Mouse (Mus musculus) CH12.LX (cell line): Measurements from ENCODE around the gene Slc22a15. TPM values are rescaled to one million over a fixed set of nuclear protein-coding genes. Genes with fewer than 3 reads are reported as not detected.

Source experiments
- DNase-seq: peaks from one replicate; pipeline ENCODE4 v3.0.0-alpha.2; 2013; ENCODE audit errors: extremely low read depth
- H3K27ac ChIP-seq: 2 replicates; pipeline ENCODE4 v1.5.1; 2012; ENCODE audit warnings: low read depth, mild to moderate bottlenecking, control low read depth, moderate library complexity; ENCODE audit not compliant: insufficient read depth
- H3K27me3 ChIP-seq: replicated peaks from 2 replicates; pipeline ENCODE3; 2012; ENCODE audit warnings: inconsistent platforms
- H3K36me3 ChIP-seq, 2 experiments: replicated peaks in 1 of 2; 2 replicates each; pipeline versions ENCODE3 to v1.6.1; 2012; ENCODE audit warnings: inconsistent platforms in 1 of 2, low read length in 1 of 2, mild to moderate bottlenecking in 1 of 2, mixed read lengths in 1 of 2, moderate library complexity in 1 of 2; ENCODE audit not compliant: control insufficient read depth in 1 of 2, insufficient read depth in 1 of 2
- H3K4me1 ChIP-seq, 2 experiments: 2 replicates each; pipeline ENCODE4 v1.6.1; 2012; ENCODE audit warnings: inconsistent platforms in 1 of 2, moderate library complexity in 1 of 2; ENCODE audit not compliant: insufficient read depth in 2 of 2, control insufficient read depth in 1 of 2
- H3K4me2 ChIP-seq: 2 replicates; pipeline ENCODE4 v1.6.1; 2012; ENCODE audit warnings: low read depth, mild to moderate bottlenecking, control low read depth; ENCODE audit not compliant: poor library complexity, insufficient read depth, severe bottlenecking
- H3K4me3 ChIP-seq, 3 experiments: fragments of 150-350 bp in 1 of 3; sonication (generic) in 1 of 3; replicated peaks in 1 of 3; 2 replicates each; pipeline versions ENCODE3 to v1.5.1; 2011 to 2012; ENCODE audit warnings: low read depth in 2 of 3, low read length in 2 of 3, mild to moderate bottlenecking in 2 of 3, moderate library complexity in 2 of 3, control low read depth in 1 of 3, improper control_type of control experiment in 1 of 3, inconsistent platforms in 1 of 3, mixed read lengths in 1 of 3; ENCODE audit not compliant: poor library complexity in 1 of 3
- H3K79me2 ChIP-seq: replicated peaks from 2 replicates; pipeline ENCODE4 v1.6.1; 2012; ENCODE audit warnings: mild to moderate bottlenecking, moderate library complexity; ENCODE audit not compliant: control insufficient read depth, poor library complexity, insufficient read depth, severe bottlenecking; ENCODE audit errors: extremely low read depth
- H3K9ac ChIP-seq: 2 replicates; pipeline ENCODE4 v1.6.1; 2012; ENCODE audit warnings: low read depth, mild to moderate bottlenecking, control low read depth, moderate library complexity; ENCODE audit not compliant: insufficient read depth
- H3K9me3 ChIP-seq: replicated peaks from 2 replicates; pipeline ENCODE3; 2012; ENCODE audit warnings: low read length, inconsistent platforms, mixed read lengths
- BHLHE40 ChIP-seq: IDR thresholded peaks from 2 replicates; pipeline ENCODE4 v1.6.1; 2011; ENCODE audit warnings: mild to moderate bottlenecking, low read depth, low read length, improper control_type of control experiment
- CHD1 ChIP-seq: IDR thresholded peaks from 2 replicates; pipeline ENCODE4 v1.6.1; 2012; ENCODE audit warnings: low read depth, low read length, improper control_type of control experiment, inconsistent platforms
- CTCF ChIP-seq, 2 experiments: IDR thresholded peaks in 1 of 2; conservative IDR thresholded peaks in 1 of 2; 2 replicates each; pipeline ENCODE4 v1.5.1; 2011 to 2012; ENCODE audit warnings: low read depth in 2 of 2, low read length in 2 of 2, improper control_type of control experiment in 1 of 2, inconsistent platforms in 1 of 2, mild to moderate bottlenecking in 1 of 2, moderate library complexity in 1 of 2
- ELF1 ChIP-seq: IDR thresholded peaks from 2 replicates; pipeline ENCODE4 v1.6.1; 2014; ENCODE audit warnings: low read depth, mild to moderate bottlenecking, inconsistent platforms, low read length, improper control_type of control experiment
- EP300 ChIP-seq: IDR thresholded peaks from 2 replicates; pipeline ENCODE4 v1.6.1; 2011; ENCODE audit warnings: low read length, improper control_type of control experiment
- IRF4 ChIP-seq: IDR thresholded peaks from 2 replicates; pipeline ENCODE4 v1.6.1; 2014; ENCODE audit warnings: low read depth, mild to moderate bottlenecking, inconsistent platforms, low read length, improper control_type of control experiment
- JUN ChIP-seq: IDR thresholded peaks from 2 replicates; pipeline ENCODE4 v1.6.1; 2011; ENCODE audit warnings: low read depth, mild to moderate bottlenecking, low read length, improper control_type of control experiment, moderate library complexity; ENCODE audit not compliant: insufficient read depth
- MAFK ChIP-seq: IDR thresholded peaks from 2 replicates; pipeline ENCODE4 v1.6.1; 2011; ENCODE audit warnings: low read length, improper control_type of control experiment; ENCODE audit not compliant: insufficient replicate concordance
- MAX ChIP-seq: IDR thresholded peaks from 2 replicates; pipeline ENCODE4 v1.6.1; 2011; ENCODE audit warnings: low read length, improper control_type of control experiment
- MAZ ChIP-seq: IDR thresholded peaks from 2 replicates; pipeline ENCODE4 v1.6.1; 2012; ENCODE audit warnings: low read depth, mild to moderate bottlenecking, inconsistent platforms, low read length, improper control_type of control experiment, moderate library complexity
- MYC ChIP-seq: IDR thresholded peaks from 2 replicates; pipeline ENCODE4 v1.6.1; 2011; ENCODE audit warnings: low read depth, mild to moderate bottlenecking, improper control_type of control experiment, low read length
- NELFE ChIP-seq: IDR thresholded peaks from 2 replicates; pipeline ENCODE4 v1.6.1; 2011; ENCODE audit warnings: low read depth, low read length, improper control_type of control experiment
- NRF1 ChIP-seq: IDR thresholded peaks from 2 replicates; pipeline ENCODE4 v1.6.1; 2014; ENCODE audit warnings: low read depth, mild to moderate bottlenecking, inconsistent platforms, low read length, improper control_type of control experiment, moderate library complexity
- PAX5 ChIP-seq: IDR thresholded peaks from 2 replicates; pipeline ENCODE4 v1.6.1; 2012; ENCODE audit warnings: low read length, inconsistent platforms, mixed read lengths
- POLR2A ChIP-seq: IDR thresholded peaks from 2 replicates; pipeline ENCODE4 v1.6.1; 2011; ENCODE audit warnings: low read depth, mild to moderate bottlenecking, improper control_type of control experiment, low read length
- RAD21 ChIP-seq: IDR thresholded peaks from 2 replicates; pipeline ENCODE4 v1.6.1; 2011; ENCODE audit warnings: low read depth, mild to moderate bottlenecking, low read length, improper control_type of control experiment, moderate library complexity
- RCOR1 ChIP-seq: conservative IDR thresholded peaks from 2 replicates; pipeline ENCODE4 v1.6.1; 2012; ENCODE audit warnings: low read depth, mild to moderate bottlenecking, inconsistent platforms, low read length, improper control_type of control experiment
- SIN3A ChIP-seq: IDR thresholded peaks from 2 replicates; pipeline ENCODE4 v1.6.1; 2012; ENCODE audit warnings: low read length, improper control_type of control experiment, inconsistent platforms
- TBP ChIP-seq: conservative IDR thresholded peaks from 2 replicates; pipeline ENCODE4 v1.6.1; 2011; ENCODE audit warnings: low read depth, low read length, improper control_type of control experiment
- USF1 ChIP-seq: IDR thresholded peaks from 2 replicates; pipeline ENCODE4 v1.6.1; 2014; ENCODE audit warnings: low read depth, mild to moderate bottlenecking, inconsistent platforms, low read length, improper control_type of control experiment
- USF2 ChIP-seq: conservative IDR thresholded peaks from 2 replicates; pipeline ENCODE4 v1.6.1; 2011; ENCODE audit warnings: low read depth, low read length, improper control_type of control experiment
- ZKSCAN1 ChIP-seq: IDR thresholded peaks from 2 replicates; pipeline ENCODE4 v1.6.1; 2012; ENCODE audit warnings: low read depth, inconsistent platforms, low read length, improper control_type of control experiment, borderline replicate concordance
- ZNF384 ChIP-seq: IDR thresholded peaks from 2 replicates; pipeline ENCODE4 v1.6.1; 2012; ENCODE audit warnings: low read depth, low read length, improper control_type of control experiment, inconsistent platforms
- dilution Hi-C: fragments of 300-500 bp; cut with MboI; formaldehyde crosslinking; loops from 2 replicates; pipeline ENCODE4 v1.14.3; 2020; ENCODE audit warnings: low sequenced_read_pairs; ENCODE audit not compliant: extremely low pct_unique_long_range_greater_than_20kb, extremely low pct_ligation_motif_present
- in situ Hi-C: fragments of 300-500 bp; cut with MboI; formaldehyde crosslinking; loops from 3 replicates; pipeline ENCODE4 v1.14.3; 2019; ENCODE audit warnings: low sequenced_read_pairs, low pct_ligation_motif_present, low pct_unique_long_range_greater_than_20kb, mixed read lengths
- polyA plus RNA-seq: library from polyadenylated mRNA; unstranded; fragments of >175 nt; gene quantifications from 2 replicates; pipeline ENCODE4 v1.2.1, GENCODE M21; 2012; ENCODE audit warnings: low read depth; ENCODE audit not compliant: insufficient read length
- total RNA-seq, 2 experiments: library from RNA; depleted of rRNA; stranded (reverse); fragments of 300-350 nt in 1 of 2; fragments of >200 nt in 1 of 2; gene quantifications; 2 replicates each; pipeline ENCODE4 v1.2.3; 2012 to 2014

Gene Slc22a15
- total and polyA plus RNA-seq, 3 experiments: 1.8 to 7.6 (median 4.5) TPM

- Histone ChIP-seq H3K9me3 (peaks cover 7% of the 10 kb centered on the region), H3K4me3 (no peak overlapping the region), H3K36me3 (peaks cover 5 to 31% of the 10 kb centered on the region in 2 experiments), H3K4me2 (no peak overlapping the region), H3K27me3 (no peaks in the 10 kb centered on the region), H3K4me1 (no peaks in the 10 kb centered on the region), H3K27ac (no peak overlapping the region), H3K79me2 (no peaks in the 10 kb centered on the region), H3K9ac (no peak overlapping the region)
- TF ChIP-seq POLR2A (no peak), ZKSCAN1 (no peak), RCOR1 (no peak), IRF4 (no peak), MAFK (no peak), MYC (no peak), RAD21 (no peak), CHD1 (no peak), SIN3A (no peak), USF1 (no peak)
- in situ Hi-C loops (no loop called here), dilution Hi-C loops (no loop called here)
- no peak for DNase-seq
Measured at GRCm38 (mm10) chr3:101904776-101905175, 19.5 kb downstream of the Slc22a15 start.

DNA sequence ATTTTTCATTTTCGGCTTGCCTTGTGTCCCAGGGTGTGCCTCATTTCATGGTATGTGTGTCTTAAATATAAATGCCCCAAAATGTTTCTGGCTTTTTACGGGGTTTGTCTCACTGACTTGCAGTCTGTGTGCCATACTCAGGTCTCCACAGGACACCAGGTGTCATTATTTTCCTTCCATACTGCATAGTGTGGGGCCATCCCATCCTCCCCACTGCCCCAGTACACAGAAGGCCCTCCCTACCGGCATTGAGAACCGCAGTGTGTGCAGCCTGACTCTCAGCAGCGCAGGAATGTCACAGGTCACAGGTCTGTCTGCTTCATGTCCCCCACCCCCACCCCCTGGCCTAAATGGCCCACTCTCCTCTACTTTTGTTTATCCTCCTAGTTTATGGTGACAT, 21.2 kb downstream of the Slc22a15 start:
- H3K27me3 ChIP-seq: no peaks in the 10 kb centered on the region
- no peak for DNase-seq
- peaks cover 0 to 17% of the 10 kb centered on the region in 2 experiments for H3K36me3 ChIP-seq
- H3K4me1 ChIP-seq: no peaks in the 10 kb centered on the region
- no peak overlapping the region for H3K4me2 ChIP-seq
- no peak overlapping the region for H3K4me3 ChIP-seq
- dilution Hi-C loops: no loop called here
- TF ChIP-seq TBP: no peak
- TF ChIP-seq SIN3A: no peak
- TF ChIP-seq ZNF384: no peak
- no peak for TF ChIP-seq BHLHE40
- TF ChIP-seq ELF1: no peak
- TF ChIP-seq POLR2A: no peak
- TF ChIP-seq MAZ: no peak
- H3K79me2 ChIP-seq: no peaks in the 10 kb centered on the region
- H3K27ac ChIP-seq: no peak overlapping the region
- H3K9ac ChIP-seq: no peak overlapping the region
- no peaks in the 10 kb centered on the region for H3K9me3 ChIP-seq
- in situ Hi-C loops: no loop called here

DNA sequence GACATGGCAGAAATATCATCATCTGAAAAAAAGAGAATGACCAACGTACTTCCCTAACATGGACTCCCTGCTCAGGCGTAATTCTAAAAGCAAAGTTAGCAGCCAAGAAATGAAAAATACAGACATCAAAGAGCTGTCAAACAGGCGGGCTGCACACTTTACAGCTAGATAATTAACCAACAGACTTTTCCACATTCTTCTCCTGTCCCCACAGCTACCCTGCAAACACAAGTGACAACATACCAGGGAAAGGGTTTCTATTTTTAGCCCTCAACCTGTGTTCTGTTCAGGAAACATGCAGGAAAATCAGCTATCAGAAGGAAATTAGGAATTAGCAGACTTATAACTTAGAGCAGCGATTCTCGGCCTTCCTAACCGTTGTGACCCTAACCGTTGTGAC, 21.9 kb downstream of the Slc22a15 start:
- Histone ChIP-seq H3K79me2 (no peaks in the 10 kb centered on the region), H3K9me3 (no peaks in the 10 kb centered on the region), H3K27me3 (no peaks in the 10 kb centered on the region), H3K4me1 (no peaks in the 10 kb centered on the region), H3K36me3 (peaks cover 0 to 17% of the 10 kb centered on the region in 2 experiments), H3K9ac (no peak overlapping the region), H3K4me2 (no peak overlapping the region)
- DNase-seq: no peak
- in situ Hi-C loops: no loop called here
- TF ChIP-seq TBP (no peak), CHD1 (no peak), EP300 (no peak), JUN (no peak), USF2 (no peak), NRF1 (no peak), NELFE (no peak), MAX (no peak), BHLHE40 (no peak), PAX5 (no peak), ZNF384 (no peak), CTCF (conservative IDR thresholded peaks at IDR 0.05 in 1 of 2, IDR thresholded peaks at IDR 0.05 in 1 of 2; ENCODE audit: low read depth in 2 of 2, low read length in 2 of 2) (no peak), MAFK (no peak)
- TF ChIP-seq, all 38 proteins: peak for 0
- H3K4me3 ChIP-seq: no peak overlapping the region
- H3K27ac ChIP-seq: no peak overlapping the region
- dilution Hi-C loops: no loop called here
